Mouse (Mus musculus) stomach, embryonic 14.5 days (tissue): ENCODE results near the gene Bag1. TPM values are rescaled to one million over a fixed set of nuclear protein-coding genes. Genes with fewer than 3 reads are reported as not detected.

Source experiments
- ATAC-seq: fragments of 200-750 bp; cut with Nextera tagmentation; 2 replicates; pipeline ENCODE4 v1.8.0; 2017; ENCODE audit warnings: low read depth, moderate TSS enrichment; ENCODE audit not compliant: insufficient number of reproducible peaks, insufficient read depth, low FRiP score
- H3K27ac ChIP-seq: fragments of 300-500 bp; sonication (generic); 2 replicates; pipeline ENCODE4 v1.5.1; 2014; ENCODE audit warnings: mild to moderate bottlenecking, low read length, moderate library complexity, mixed read lengths
- H3K27me3 ChIP-seq: fragments of 300-500 bp; sonication (generic); 2 replicates; pipeline ENCODE4 v1.6.1; 2014; ENCODE audit warnings: low read length, control low read depth, mixed read lengths; ENCODE audit not compliant: control insufficient read depth, insufficient read depth
- H3K36me3 ChIP-seq: fragments of 300-500 bp; sonication (generic); 2 replicates; pipeline ENCODE4 v1.6.1; 2014; ENCODE audit warnings: mild to moderate bottlenecking, control low read depth, low read length, moderate library complexity, mixed read lengths; ENCODE audit not compliant: control insufficient read depth, insufficient read depth
- H3K4me1 ChIP-seq: fragments of 300-500 bp; sonication (generic); 2 replicates; pipeline ENCODE4 v1.6.1; 2014; ENCODE audit warnings: low read length, control low read depth, mixed read lengths; ENCODE audit not compliant: control insufficient read depth, insufficient read depth
- H3K4me2 ChIP-seq: fragments of 300-500 bp; sonication (generic); replicated peaks from 2 replicates; pipeline ENCODE4 v1.6.1; 2014; ENCODE audit warnings: low read depth, low read length, control low read depth
- H3K4me3 ChIP-seq: fragments of 300-500 bp; sonication (generic); 2 replicates; pipeline ENCODE4 v1.5.1; 2014; ENCODE audit warnings: low read depth, low read length, control low read depth
- H3K9ac ChIP-seq: fragments of 300-500 bp; sonication (generic); replicated peaks from 2 replicates; pipeline ENCODE4 v1.6.1; 2014; ENCODE audit warnings: low read depth, mild to moderate bottlenecking, control low read depth, low read length, moderate library complexity, mixed read lengths
- H3K9me3 ChIP-seq: fragments of 300-500 bp; sonication (generic); 2 replicates; pipeline ENCODE4 v1.6.1; 2016; ENCODE audit warnings: low read depth, low read length, control low read depth; ENCODE audit not compliant: control insufficient read depth
- WGBS: fragments of 180-500 bp; shearing (Covaris S2); extraction: QIAGEN DNeasy Blood & Tissue Kit; methylation state at CpG from one replicate; pipeline ENCODE4 v1.1.7; 2014; 5-methylcytosine and 5-hydroxymethylcytosine counted together
- polyA plus RNA-seq: library from polyadenylated mRNA; unstranded; fragments of >200 nt; fragmentation: Nextera tagmentation; extraction: Ambion mirVana; gene quantifications from 2 replicates; pipeline ENCODE4 v1.2.1, GENCODE M21; 2014

Gene Bag1
- 209 and 231 TPM in 2 replicates for polyA plus RNA-seq

GRCm38 (mm10) chr4:40948160-40948708 is at the start of gene Bag1, which contains the start of gene Chmp5:
Bag1 (minus strand) TSS chr4:40948294.
Chmp5 (plus strand) TSS chr4:40948407.
- Histone ChIP-seq H3K27me3 (no peaks in the 10 kb centered on the region), H3K36me3 (peaks cover 30% of the 10 kb centered on the region; the same call in 1 of the 2 replicates), H3K9me3 (no peaks in the 10 kb centered on the region), H3K4me2 (peak within 1 kb of the TSS; percentile 85), H3K4me3 (peak within 1 kb of the TSS; percentile 92), H3K9ac (peak within 1 kb of the TSS; percentile 80), H3K27ac (peak within 1 kb of the TSS; percentile 85), H3K4me1 (peaks cover 14% of the 10 kb centered on the region)
- WGBS = under 1% methylated on average over 48 of the region's 50 CpGs
- peak; percentile 98 for ATAC-seq

GRCm38 (mm10) chr4:40996302-40996701 is 48.2 kb upstream of the Bag1 start:
- Histone ChIP-seq H3K4me3 (no peak overlapping the region), H3K4me1 (no peaks in the 10 kb centered on the region), H3K9ac (no peak overlapping the region), H3K36me3 (peaks cover 88% of the 10 kb centered on the region), H3K27me3 (no peaks in the 10 kb centered on the region), H3K27ac (no peak overlapping the region), H3K9me3 (no peaks in the 10 kb centered on the region), H3K4me2 (no peak overlapping the region)
- no peak for ATAC-seq
- 94% methylated on average over 6 of the region's 6 CpGs for WGBS

- no peak overlapping the region for H3K27ac ChIP-seq
- no peaks in the 10 kb centered on the region for H3K9me3 ChIP-seq
- H3K4me1 ChIP-seq = no peaks in the 10 kb centered on the region
- no peak overlapping the region for H3K4me2 ChIP-seq
- H3K4me3 ChIP-seq = no peak overlapping the region
- no peak overlapping the region for H3K9ac ChIP-seq
- 91% methylated on average over 6 of the region's 6 CpGs for WGBS
- no peaks in the 10 kb centered on the region for H3K27me3 ChIP-seq
- peaks cover 91% of the 10 kb centered on the region for H3K36me3 ChIP-seq
- ATAC-seq = no peak
Measured at GRCm38 (mm10) chr4:40989633-40990032, 41.5 kb upstream of the Bag1 start.

- WGBS = 97% methylated on average over 1 of the region's 1 CpGs
- peaks cover 60% of the 10 kb centered on the region for H3K36me3 ChIP-seq
- no peak for ATAC-seq
Measured at GRCm38 (mm10) chr4:40983686-40984085, 35.6 kb upstream of the Bag1 start.

GRCm38 (mm10) chr4:40982486-40982885 is 34.4 kb upstream of the Bag1 start:
- 80% methylated on average over 3 of the region's 3 CpGs for WGBS
- Histone ChIP-seq H3K27ac (no peak overlapping the region), H3K9ac (no peak overlapping the region), H3K4me3 (no peak overlapping the region), H3K36me3 (peaks cover 58% of the 10 kb centered on the region), H3K27me3 (no peaks in the 10 kb centered on the region), H3K4me2 (no peak overlapping the region), H3K9me3 (no peaks in the 10 kb centered on the region), H3K4me1 (no peaks in the 10 kb centered on the region)
- no peak for ATAC-seq

More at GRCm38 (mm10) chr4:40983686-40984085, 35.6 kb upstream of the Bag1 start:
- no peaks in the 10 kb centered on the region for H3K27me3 ChIP-seq
- no peak overlapping the region for H3K4me2 ChIP-seq
- H3K9ac ChIP-seq = no peak overlapping the region
- no peak overlapping the region for H3K27ac ChIP-seq
- no peaks in the 10 kb centered on the region for H3K4me1 ChIP-seq
- no peaks in the 10 kb centered on the region for H3K9me3 ChIP-seq
- no peak overlapping the region for H3K4me3 ChIP-seq

GRCm38 (mm10) chr4:40979430-40979829 is 31.3 kb upstream of the Bag1 start:
- WGBS = 95% methylated on average over 1 of the region's 1 CpGs
- Histone ChIP-seq H3K4me1 (no peaks in the 10 kb centered on the region), H3K4me2 (no peak overlapping the region), H3K9ac (no peak overlapping the region), H3K27ac (no peak overlapping the region), H3K4me3 (no peak overlapping the region), H3K36me3 (peaks cover 46% of the 10 kb centered on the region), H3K27me3 (no peaks in the 10 kb centered on the region), H3K9me3 (no peaks in the 10 kb centered on the region)
- no peak for ATAC-seq

- 94% methylated on average over 10 of the region's 10 CpGs for WGBS
- Histone ChIP-seq H3K36me3 (peaks cover 39% of the 10 kb centered on the region), H3K9ac (no peak overlapping the region), H3K27me3 (no peaks in the 10 kb centered on the region), H3K4me3 (no peak overlapping the region), H3K4me2 (no peak overlapping the region), H3K9me3 (no peaks in the 10 kb centered on the region), H3K27ac (no peak overlapping the region), H3K4me1 (peaks cover 8% of the 10 kb centered on the region)
- ATAC-seq = no peak
Measured at GRCm38 (mm10) chr4:40976651-40977050, 28.6 kb upstream of the Bag1 start.

GRCm38 (mm10) chr4:40975678-40976077 is 27.6 kb upstream of the Bag1 start:
- Histone ChIP-seq H3K9ac (no peak overlapping the region), H3K36me3 (peaks cover 37% of the 10 kb centered on the region), H3K4me2 (no peak overlapping the region), H3K4me3 (no peak overlapping the region), H3K9me3 (no peaks in the 10 kb centered on the region), H3K4me1 (peaks cover 9% of the 10 kb centered on the region), H3K27me3 (no peaks in the 10 kb centered on the region), H3K27ac (no peak overlapping the region)
- WGBS = 93% methylated on average over 3 of the region's 3 CpGs
- no peak for ATAC-seq

GRCm38 (mm10) chr4:40974011-40974410 is 25.9 kb upstream of the Bag1 start:
- ATAC-seq = no peak
- WGBS = 96% methylated on average over 1 of the region's 1 CpGs

More at GRCm38 (mm10) chr4:40974011-40974410, 25.9 kb upstream of the Bag1 start:
- H3K4me1 ChIP-seq = peaks cover 14% of the 10 kb centered on the region
- H3K27me3 ChIP-seq = no peaks in the 10 kb centered on the region
- H3K9ac ChIP-seq = no peak overlapping the region
- no peak overlapping the region for H3K27ac ChIP-seq
- no peaks in the 10 kb centered on the region for H3K9me3 ChIP-seq
- H3K36me3 ChIP-seq = peaks cover 28% of the 10 kb centered on the region
- no peak overlapping the region for H3K4me3 ChIP-seq
- no peak overlapping the region for H3K4me2 ChIP-seq
